Mouse (Mus musculus): Measurements from ENCODE around the gene Alox5. TPM values are rescaled to one million over a fixed set of nuclear protein-coding genes. Genes with fewer than 3 reads are reported as not detected.

Alox5 gene
- total and polyA plus RNA-seq, 2 experiments from 2014 or later, result 0.75 to 8.1 TPM

DNA sequence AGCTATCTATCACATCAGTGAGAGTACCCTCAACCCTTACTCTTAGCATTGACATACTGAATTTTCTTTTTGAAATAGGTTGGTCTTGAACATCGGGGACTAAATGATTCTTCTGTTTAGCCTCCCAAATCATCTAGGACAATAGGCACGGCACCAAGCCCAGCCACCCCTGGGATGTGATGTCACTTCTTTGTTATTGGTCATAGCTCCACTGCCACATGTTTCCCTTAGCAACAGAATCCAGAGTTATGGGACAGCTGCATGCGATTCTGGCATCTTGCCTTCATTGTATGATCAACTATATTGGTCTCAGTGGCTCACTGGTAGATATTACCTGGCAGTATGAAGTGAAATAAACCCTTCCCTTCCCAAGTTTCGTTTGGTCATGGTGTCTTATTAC is 20.5 kb downstream of the Alox5 start:
- H3K27me3 ChIP-seq (ENCODE audit: insufficient read depth, low read length), result no peaks in the 10 kb centered on the region
- no peak for TF ChIP-seq CTCF (IDR thresholded peaks at IDR 0.05; ENCODE audit: low read depth)
- H3K4me2 ChIP-seq (ENCODE audit: low read depth, low read length), result no peak overlapping the region
- H3K27ac ChIP-seq, result no peak overlapping the region
- DNase-seq (ENCODE audit: low spot score) (no peak), ATAC-seq (no peak)
- H3K9ac ChIP-seq (replicated peaks; ENCODE audit: low read length), result no peak overlapping the region
- H3K36me3 ChIP-seq (ENCODE audit: insufficient read depth, low read length), result no peaks in the 10 kb centered on the region
- no peak overlapping the region for H3K4me3 ChIP-seq (ENCODE audit: low read length)
- H3K4me1 ChIP-seq (ENCODE audit: insufficient read depth, low read length), result no peaks in the 10 kb centered on the region
- WGBS, result 60% methylated on average over 4 of the region's 4 CpGs
- no peaks in the 10 kb centered on the region for H3K9me3 ChIP-seq (ENCODE audit: low read length)

- Histone ChIP-seq H3K4me2 (ENCODE audit: low read depth, low read length) (no peak overlapping the region), H3K36me3 (ENCODE audit: insufficient read depth, low read length) (no peaks in the 10 kb centered on the region), H3K4me1 (ENCODE audit: insufficient read depth, low read length) (no peaks in the 10 kb centered on the region), H3K27me3 (ENCODE audit: insufficient read depth, low read length) (no peaks in the 10 kb centered on the region), H3K4me3 (ENCODE audit: low read length) (no peak overlapping the region), H3K27ac (no peak overlapping the region), H3K9me3 (ENCODE audit: low read length) (no peaks in the 10 kb centered on the region), H3K9ac (replicated peaks; ENCODE audit: low read length) (no peak overlapping the region)
- DNase-seq (ENCODE audit: low spot score) (no peak), ATAC-seq (no peak)
- whole genome bisulfite sequencing, result 87% methylated on average over 6 of the region's 6 CpGs
- no peak for TF ChIP-seq CTCF (IDR thresholded peaks at IDR 0.05; ENCODE audit: low read depth)
Observed at GRCm38 (mm10) chr6:116439531-116439930, 21.4 kb downstream of the Alox5 start.

DNA sequence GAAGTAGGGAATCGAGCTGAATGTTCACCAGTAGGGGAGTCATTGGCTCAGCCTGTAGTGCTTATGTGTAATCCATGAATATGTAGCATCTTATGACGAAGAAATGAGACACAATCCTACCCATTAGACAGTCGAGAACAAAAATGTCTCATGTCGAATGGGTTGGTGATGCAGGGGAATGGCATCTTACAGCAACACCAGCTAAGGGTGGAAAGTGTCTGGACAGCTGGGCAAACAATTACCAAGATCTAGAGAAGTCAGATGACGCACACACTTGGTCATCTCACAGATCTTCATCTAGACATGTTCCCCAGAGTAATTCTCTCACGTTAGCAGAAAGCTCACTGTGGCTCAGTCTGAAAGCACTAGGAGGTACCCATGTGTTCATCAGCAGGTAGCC is 22.1 kb downstream of the Alox5 start:
- H3K4me3 ChIP-seq (ENCODE audit: low read length), result no peak overlapping the region
- ATAC-seq (no peak), DNase-seq (ENCODE audit: low spot score) (no peak)
- no peak overlapping the region for H3K4me2 ChIP-seq (ENCODE audit: low read depth, low read length)
- no peak for TF ChIP-seq CTCF (IDR thresholded peaks at IDR 0.05; ENCODE audit: low read depth)
- 72% methylated on average over 6 of the region's 6 CpGs for WGBS
- no peak overlapping the region for H3K27ac ChIP-seq
- no peaks in the 10 kb centered on the region for H3K4me1 ChIP-seq (ENCODE audit: insufficient read depth, low read length)
- H3K9me3 ChIP-seq (ENCODE audit: low read length), result no peaks in the 10 kb centered on the region
- H3K36me3 ChIP-seq (ENCODE audit: insufficient read depth, low read length), result no peaks in the 10 kb centered on the region
- H3K27me3 ChIP-seq (ENCODE audit: insufficient read depth, low read length), result no peaks in the 10 kb centered on the region
- no peak overlapping the region for H3K9ac ChIP-seq (replicated peaks; ENCODE audit: low read length)

DNA sequence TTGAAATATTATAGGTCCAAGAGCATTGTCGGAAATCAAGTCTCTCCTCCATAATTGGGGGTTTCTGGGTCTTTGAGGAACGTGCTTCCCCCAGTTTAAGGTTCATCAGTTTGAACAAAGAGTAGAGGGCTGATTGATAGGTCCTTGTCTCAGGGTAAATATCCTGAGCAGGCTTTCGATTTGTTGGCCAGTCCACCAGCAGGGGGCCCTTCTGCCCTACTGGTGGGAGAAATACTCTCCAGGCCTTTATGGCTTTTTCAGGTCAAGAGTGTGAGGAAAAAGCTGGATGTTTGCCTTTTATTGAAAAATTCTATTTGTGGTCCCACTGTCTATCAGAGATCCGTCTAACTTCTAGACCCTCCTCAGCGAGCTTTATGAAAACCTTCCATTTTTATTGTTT is 32.7 kb downstream of the Alox5 start:
- Histone ChIP-seq H3K4me2 (ENCODE audit: low read depth, low read length) (no peak overlapping the region), H3K27me3 (ENCODE audit: insufficient read depth, low read length) (no peaks in the 10 kb centered on the region), H3K36me3 (ENCODE audit: insufficient read depth, low read length) (no peaks in the 10 kb centered on the region), H3K9me3 (ENCODE audit: low read length) (0 out of 2 replicates have a peak, but pooled peaks cover 2% of the 10 kb centered on the region), H3K9ac (replicated peaks; ENCODE audit: low read length) (no peak overlapping the region), H3K4me3 (ENCODE audit: low read length) (no peak overlapping the region), H3K27ac (no peak overlapping the region), H3K4me1 (ENCODE audit: insufficient read depth, low read length) (no peaks in the 10 kb centered on the region)
- DNase-seq (ENCODE audit: low spot score) (no peak), ATAC-seq (no peak)
- 62% methylated on average over 5 of the region's 5 CpGs for WGBS
- peak; percentile 36; the same call in 1 of the 2 replicates for TF ChIP-seq CTCF (IDR thresholded peaks at IDR 0.05; ENCODE audit: low read depth)

DNA sequence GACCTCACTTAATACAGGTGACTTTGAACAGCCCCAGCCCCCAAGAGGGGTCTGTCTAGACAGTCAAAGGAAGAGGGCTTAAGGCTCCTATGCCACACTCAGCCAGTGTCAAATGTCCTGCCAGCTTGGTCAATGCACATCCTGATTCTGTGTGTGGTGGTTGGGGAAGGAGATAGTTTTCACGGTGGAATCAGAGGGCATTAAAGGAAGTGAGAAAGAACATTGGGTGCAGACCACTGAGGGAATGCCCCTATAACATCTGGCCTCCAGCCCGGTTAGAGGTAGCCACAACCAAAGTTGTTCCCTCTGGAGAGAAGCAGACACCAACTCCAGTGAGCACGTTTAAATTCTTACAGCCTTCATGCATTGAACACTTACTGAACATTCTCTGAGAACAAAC is 33.4 kb downstream of the Alox5 start:
- H3K9ac ChIP-seq (replicated peaks; ENCODE audit: low read length), result no peak overlapping the region
- ATAC-seq (no peak), DNase-seq (ENCODE audit: low spot score) (no peak)
- no peaks in the 10 kb centered on the region for H3K27me3 ChIP-seq (ENCODE audit: insufficient read depth, low read length)
- H3K9me3 ChIP-seq (ENCODE audit: low read length), result 0 out of 2 replicates have a peak, but pooled peaks cover 2% of the 10 kb centered on the region
- H3K27ac ChIP-seq, result no peak overlapping the region
- WGBS, result 82% methylated on average over 3 of the region's 3 CpGs
- H3K36me3 ChIP-seq (ENCODE audit: insufficient read depth, low read length), result no peaks in the 10 kb centered on the region
- no peaks in the 10 kb centered on the region for H3K4me1 ChIP-seq (ENCODE audit: insufficient read depth, low read length)
- no peak for TF ChIP-seq CTCF (IDR thresholded peaks at IDR 0.05; ENCODE audit: low read depth)
- no peak overlapping the region for H3K4me2 ChIP-seq (ENCODE audit: low read depth, low read length)
- H3K4me3 ChIP-seq (ENCODE audit: low read length), result no peak overlapping the region

DNA sequence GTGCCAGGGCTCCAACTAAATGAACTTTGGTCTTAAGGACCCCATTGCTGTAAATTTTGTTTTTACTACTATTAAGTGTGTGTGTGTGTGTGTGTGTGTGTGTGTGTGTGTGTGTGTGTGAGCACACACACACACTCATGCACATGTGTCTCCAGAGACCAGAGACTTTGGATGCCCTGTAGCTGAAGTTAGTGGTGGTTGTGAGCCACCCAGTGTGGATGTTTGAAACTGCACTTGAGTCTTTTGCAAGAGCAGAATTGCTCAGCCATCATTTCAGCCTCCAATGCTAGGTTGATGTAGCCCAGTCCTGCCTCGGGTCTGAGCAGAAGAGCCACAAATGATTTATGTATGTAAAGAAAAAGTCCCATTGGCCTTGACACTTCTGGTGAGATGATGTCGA is 37.3 kb downstream of the Alox5 start:
- WGBS, result 67% methylated on average over 2 of the region's 2 CpGs
- Histone ChIP-seq H3K27me3 (ENCODE audit: insufficient read depth, low read length) (no peaks in the 10 kb centered on the region), H3K36me3 (ENCODE audit: insufficient read depth, low read length) (no peaks in the 10 kb centered on the region), H3K27ac (no peak overlapping the region), H3K9ac (replicated peaks; ENCODE audit: low read length) (no peak overlapping the region), H3K9me3 (ENCODE audit: low read length) (no peaks in the 10 kb centered on the region), H3K4me3 (ENCODE audit: low read length) (no peak overlapping the region), H3K4me1 (ENCODE audit: insufficient read depth, low read length) (no peaks in the 10 kb centered on the region), H3K4me2 (ENCODE audit: low read depth, low read length) (no peak overlapping the region)
- TF ChIP-seq CTCF (IDR thresholded peaks at IDR 0.05; ENCODE audit: low read depth), result peak; percentile 69
- peak; percentile 66 for DNase-seq (ENCODE audit: low spot score)
- peak; percentile 68 for ATAC-seq

DNA sequence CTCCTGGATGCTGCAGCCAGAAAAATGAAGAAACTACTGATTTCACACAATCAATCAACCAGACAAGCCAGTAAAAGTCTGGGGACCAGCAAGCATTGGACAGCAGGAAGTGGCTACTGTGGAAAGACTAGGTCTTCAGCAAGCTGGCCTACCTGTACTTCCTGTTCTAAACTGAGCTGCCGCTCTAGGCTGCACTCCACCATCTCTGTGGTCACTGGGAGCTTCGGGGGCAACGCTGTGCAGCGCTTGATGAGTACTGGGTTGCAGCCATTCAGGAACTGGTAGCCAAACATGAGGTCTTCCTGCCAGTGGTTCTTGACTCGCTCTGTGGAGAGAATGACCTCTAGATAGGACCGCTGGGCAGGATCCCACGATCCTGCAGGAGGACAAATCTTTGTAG is 38.0 kb downstream of the Alox5 start:
- no peak for DNase-seq (ENCODE audit: low spot score)

More for the DNA sequence above, 38.0 kb downstream of the Alox5 start:
- no peaks in the 10 kb centered on the region for H3K9me3 ChIP-seq (ENCODE audit: low read length)
- 89% methylated on average over 7 of the region's 7 CpGs for WGBS
- H3K4me3 ChIP-seq (ENCODE audit: low read length), result no peak overlapping the region
- no peaks in the 10 kb centered on the region for H3K4me1 ChIP-seq (ENCODE audit: insufficient read depth, low read length)
- H3K27ac ChIP-seq, result no peak overlapping the region
- ATAC-seq, result no peak
- no peaks in the 10 kb centered on the region for H3K36me3 ChIP-seq (ENCODE audit: insufficient read depth, low read length)
- no peak for TF ChIP-seq CTCF (IDR thresholded peaks at IDR 0.05; ENCODE audit: low read depth)
- H3K9ac ChIP-seq (replicated peaks; ENCODE audit: low read length), result no peak overlapping the region
- no peak overlapping the region for H3K4me2 ChIP-seq (ENCODE audit: low read depth, low read length)
- H3K27me3 ChIP-seq (ENCODE audit: insufficient read depth, low read length), result no peaks in the 10 kb centered on the region
